In the genomic region with DNA sequence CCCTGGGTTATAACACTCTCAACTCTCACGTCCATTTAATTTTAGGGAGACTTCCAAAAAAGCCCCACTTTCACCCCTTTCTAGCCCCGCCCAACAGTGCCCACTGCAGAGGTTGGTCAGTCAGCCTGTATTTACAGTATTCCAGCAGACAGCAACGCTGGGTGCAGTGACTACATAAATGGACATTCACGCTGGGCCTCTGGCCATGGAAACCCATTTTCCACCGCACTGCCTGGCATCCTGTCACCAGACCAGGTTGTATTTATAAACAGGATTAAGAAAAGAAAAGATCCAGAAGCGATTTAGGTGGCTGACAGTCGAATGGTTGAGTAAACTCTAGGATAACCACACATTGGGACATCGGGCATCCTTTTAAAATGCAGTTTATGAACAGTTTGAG, we compare ENCODE assay signal across 17 mouse cellular contexts.
"Had no signal": no experiment of that assay in that cellular context is flagged by ENCODE, and none has a peak within 500 bp of the region (broad histone marks: within the 10 kb centered on the region; RNA-seq: fewer than 3 reads in every experiment).

No protein-coding gene starts in this region.

- ATAC-seq: liver, embryonic 12.5 days; liver, postnatal 0 days; lung, postnatal 0 days; midbrain, embryonic 13.5 days; midbrain, embryonic 15.5 days; midbrain, embryonic 16.5 days had no signal

- DNase-seq: left cerebral cortex, postnatal 4 days; liver; liver, embryonic 13.5 days; liver, postnatal 0 days; lung, adult 18-20 months; lung, adult 2 months; lung, embryonic 14.5 days; lung, postnatal 10 days; lung, postnatal 14 days; lung, postnatal 36 days; lung, postnatal 4 days; midbrain, embryonic 14.5 days had no signal
